Mouse (Mus musculus) heart, postnatal 0 days (tissue): ENCODE results near the gene Rtca.

Source experiments
- CTCF ChIP-seq: IDR thresholded peaks from 2 replicates; pipeline ENCODE4 v1.5.1; 2016; ENCODE audit warnings: antibody characterized with exemption, control low read depth, low read depth
- EP300 ChIP-seq: IDR thresholded peaks from 2 replicates; pipeline ENCODE4 v1.6.1; 2016; ENCODE audit warnings: antibody characterized with exemption, low read depth

GRCm38 (mm10) chr3:116440066-116440997 lies 67.7 kb downstream of the Rtca start:
- TF ChIP-seq CTCF (no peak), EP300 (no peak)
